Mouse (Mus musculus) bone marrow, adult 2 months (tissue): ENCODE measurements around the gene Ing1.

Source experiments
- CTCF ChIP-seq: fragments of 200-500 bp; IDR thresholded peaks from 2 replicates; pipeline ENCODE4 v1.5.1; 2011; ENCODE audit warnings: low read length, control low read depth; ENCODE audit not compliant: control insufficient read depth, insufficient read depth
- POLR2A ChIP-seq: fragments of 200-500 bp; IDR thresholded peaks from 2 replicates; pipeline ENCODE4 v1.6.1; 2011; ENCODE audit warnings: low read depth, mild to moderate bottlenecking, control low read depth, low read length, borderline replicate concordance; ENCODE audit not compliant: control insufficient read depth

DNA sequence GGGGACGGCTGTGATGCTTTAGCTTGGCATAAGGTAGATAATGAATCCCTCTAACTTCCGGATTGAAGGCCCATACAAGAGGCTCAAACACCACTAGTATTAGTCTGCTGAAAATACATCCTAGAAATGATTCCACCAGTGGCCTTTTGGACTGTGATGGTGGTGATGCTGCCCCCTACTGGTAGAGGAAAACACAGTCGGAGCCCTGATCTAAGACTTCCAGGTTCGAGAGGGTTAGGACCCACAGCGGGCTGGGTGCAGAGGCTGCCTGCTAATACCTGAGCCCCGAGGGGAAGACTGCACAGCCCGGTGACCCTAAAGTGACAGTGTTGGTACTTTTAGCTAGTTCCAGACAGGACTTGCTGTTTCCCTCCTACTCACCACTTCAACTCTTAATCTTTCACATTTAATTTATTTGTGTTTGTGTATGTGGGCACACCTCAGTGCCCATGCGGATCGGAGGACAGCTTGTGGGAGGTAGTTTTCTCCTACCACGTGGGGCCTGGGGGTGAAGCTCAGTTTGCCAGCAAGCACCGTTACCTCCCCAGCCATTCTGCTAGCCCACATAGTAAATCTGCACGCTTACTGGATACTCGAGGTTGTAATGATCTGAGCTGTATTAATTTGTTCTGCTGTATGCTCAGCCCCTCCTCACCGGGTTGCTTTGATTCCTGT is 46.8 kb downstream of the Ing1 start:
- TF ChIP-seq CTCF (peak; percentile 74), POLR2A (no peak)
